Mouse (Mus musculus) ES-Bruce4 (cell line): Measurements from ENCODE around the gene Ing4. TPM values are rescaled to one million over a fixed set of nuclear protein-coding genes. Genes with fewer than 3 reads are reported as not detected.
A peak's percentile ranks its signal among the peaks of the same experiment; 100 is the strongest.

Source experiments
- H3K27ac ChIP-seq: 2 replicates; pipeline ENCODE4 v1.5.1; 2012; ENCODE audit warnings: low read length, inconsistent platforms; ENCODE audit not compliant: insufficient read depth
- H3K27me3 ChIP-seq: 2 replicates; pipeline ENCODE4 v1.6.1; 2012; ENCODE audit warnings: mild to moderate bottlenecking, low read length, inconsistent platforms; ENCODE audit not compliant: control insufficient read depth, poor library complexity, insufficient read depth, severe bottlenecking
- H3K36me3 ChIP-seq: 2 replicates; pipeline ENCODE4 v1.6.1; 2012; ENCODE audit warnings: inconsistent platforms, mild to moderate bottlenecking, low read length, moderate library complexity; ENCODE audit not compliant: control insufficient read depth, poor library complexity, insufficient read depth, severe bottlenecking
- H3K4me1 ChIP-seq: one replicate; pipeline ENCODE4 v1.8.1; 2011; ENCODE audit warnings: low read length; ENCODE audit not compliant: control insufficient read depth, insufficient read depth
- H3K4me3 ChIP-seq: 2 replicates; pipeline ENCODE4 v1.5.1; 2011; ENCODE audit warnings: low read depth, mild to moderate bottlenecking, low read length
- H3K9ac ChIP-seq: 2 replicates; pipeline ENCODE4 v1.6.1; 2012; ENCODE audit warnings: low read depth, mild to moderate bottlenecking, inconsistent platforms; ENCODE audit not compliant: poor library complexity, severe bottlenecking
- H3K9me3 ChIP-seq: replicated peaks from 2 replicates; pipeline ENCODE4 v1.6.1; 2012; ENCODE audit warnings: mild to moderate bottlenecking, low read length, inconsistent platforms; ENCODE audit not compliant: control insufficient read depth, poor library complexity, insufficient read depth, severe bottlenecking
- CTCF ChIP-seq: IDR thresholded peaks from one replicate; pipeline ENCODE4 v1.8.1; 2011; ENCODE audit warnings: low read depth, low read length
- EP300 ChIP-seq: IDR thresholded peaks from 2 replicates; pipeline ENCODE4 v1.6.1; 2011; ENCODE audit warnings: low read depth, low read length; ENCODE audit not compliant: insufficient read depth
- POLR2A ChIP-seq: IDR thresholded peaks from one replicate; pipeline ENCODE4 v1.8.1; 2011; ENCODE audit warnings: low read length; ENCODE audit not compliant: insufficient read depth
- polyA plus RNA-seq: library from polyadenylated mRNA; stranded (reverse); fragments of >200 nt; gene quantifications from 2 replicates; pipeline ENCODE4 v1.2.4, GENCODE M21; 2011; ENCODE audit warnings: low read depth; ENCODE audit not compliant: missing spikeins, insufficient read depth, insufficient read length

Gene Ing4
- polyA plus RNA-seq, 1 experiment = 44.0 TPM

GRCm38 (mm10) chr6:125096279-125096596 lies 56.7 kb downstream of the Ing4 start:
- TF ChIP-seq CTCF = no peak
- TF ChIP-seq EP300 = no peak
- no peak for TF ChIP-seq POLR2A
- Histone ChIP-seq H3K27ac (no peak overlapping the region), H3K9ac (peak overlapping the region; percentile 97), H3K36me3 (peaks cover 24% of the 10 kb centered on the region), H3K4me1 (no peaks in the 10 kb centered on the region), H3K27me3 (no peaks in the 10 kb centered on the region), H3K4me3 (peak overlapping the region; percentile 92), H3K9me3 (no peaks in the 10 kb centered on the region)

DNA sequence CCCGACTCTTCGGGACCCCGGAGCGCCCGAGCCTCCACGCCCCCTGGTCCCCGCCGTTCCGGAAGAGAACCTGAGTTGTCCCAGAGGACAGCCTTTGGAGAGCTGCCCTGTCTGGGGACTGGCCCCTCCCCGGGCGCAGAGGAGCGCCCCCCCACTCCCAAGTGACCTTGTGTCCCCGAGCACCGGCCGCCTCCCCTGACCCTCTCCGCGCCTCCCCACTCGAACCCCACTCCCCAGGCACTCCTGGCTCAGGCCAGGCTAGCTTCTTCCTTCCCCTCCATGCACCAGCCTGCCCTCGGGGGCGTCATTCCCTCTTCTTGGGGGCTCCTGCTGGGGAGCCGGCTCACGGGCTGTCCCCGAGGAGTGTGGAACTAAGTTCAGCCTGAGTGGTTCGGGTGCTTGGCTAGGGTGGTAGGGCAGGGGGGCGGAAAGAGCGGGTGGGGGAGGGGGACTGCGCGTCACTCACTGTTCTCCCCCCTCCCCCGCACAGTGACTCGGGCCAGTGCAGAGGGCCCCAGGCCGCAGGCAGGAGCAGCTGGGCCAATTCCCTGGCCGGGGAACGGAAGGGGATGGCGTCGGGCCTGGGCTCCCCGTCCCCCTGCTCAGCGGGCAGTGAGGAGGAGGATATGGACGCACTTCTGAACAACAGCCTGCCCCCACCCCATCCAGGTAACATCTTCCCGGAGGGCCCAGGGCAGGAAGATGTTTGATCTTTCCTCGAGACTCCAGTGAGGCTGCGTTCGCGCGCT lies 57.2 kb downstream of the Ing4 start:
- no peaks in the 10 kb centered on the region for H3K4me1 ChIP-seq
- H3K9ac ChIP-seq = peak overlapping the region; percentile 97
- H3K27me3 ChIP-seq = no peaks in the 10 kb centered on the region
- H3K27ac ChIP-seq = no peak overlapping the region
- H3K4me3 ChIP-seq = peak overlapping the region; percentile 92
- peaks cover 30% of the 10 kb centered on the region for H3K36me3 ChIP-seq
- no peaks in the 10 kb centered on the region for H3K9me3 ChIP-seq
- TF ChIP-seq CTCF (no peak), POLR2A (no peak), EP300 (no peak)

DNA sequence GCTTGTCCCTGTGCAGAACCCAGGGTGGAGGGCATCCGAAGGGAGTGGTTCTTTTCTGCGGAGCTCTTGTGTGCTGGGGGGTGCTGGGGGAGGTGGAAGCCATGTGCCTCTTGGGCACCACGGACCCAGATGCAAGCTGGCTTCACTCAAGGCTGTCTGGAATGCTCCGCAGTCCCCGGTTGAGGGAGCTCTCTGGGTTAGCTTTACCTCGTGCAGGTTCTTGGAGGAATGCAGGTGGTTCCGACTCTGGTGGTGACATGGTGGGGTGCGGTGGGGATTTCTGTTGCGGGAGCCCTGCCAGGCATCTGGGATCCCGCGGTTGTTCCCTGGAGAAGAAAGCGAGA lies 57.8 kb downstream of the Ing4 start:
- H3K9me3 ChIP-seq = no peaks in the 10 kb centered on the region
- H3K9ac ChIP-seq = peak overlapping the region; percentile 97
- H3K4me3 ChIP-seq = peak overlapping the region; percentile 92
- no peak overlapping the region for H3K27ac ChIP-seq
- H3K36me3 ChIP-seq = peaks cover 34% of the 10 kb centered on the region
- H3K4me1 ChIP-seq = no peaks in the 10 kb centered on the region
- no peaks in the 10 kb centered on the region for H3K27me3 ChIP-seq
- TF ChIP-seq POLR2A = no peak
- TF ChIP-seq EP300 = no peak
- TF ChIP-seq CTCF = no peak

DNA sequence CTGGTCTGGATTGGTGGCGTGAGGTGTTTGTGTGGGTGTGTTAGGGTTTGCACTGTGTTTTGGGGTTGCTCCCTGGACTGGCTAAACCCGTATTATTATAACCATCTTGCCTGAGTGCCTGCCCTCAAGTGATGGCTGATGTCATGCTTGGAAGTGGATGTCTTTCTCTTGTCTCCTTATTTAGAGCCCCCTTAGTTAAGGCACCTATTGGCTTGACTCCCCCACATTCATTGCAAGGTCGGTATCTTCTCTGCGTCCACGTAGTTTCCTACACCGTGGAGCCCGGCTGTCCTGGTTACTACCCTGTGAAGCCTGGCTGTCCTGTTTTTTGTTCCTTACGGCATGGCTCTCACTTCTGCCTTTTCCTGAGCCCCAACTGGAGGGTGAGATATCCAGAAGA lies 58.4 kb downstream of the Ing4 start:
- no peaks in the 10 kb centered on the region for H3K4me1 ChIP-seq
- H3K27ac ChIP-seq = no peak overlapping the region
- peaks cover 40% of the 10 kb centered on the region for H3K36me3 ChIP-seq

GRCm38 (mm10) chr6:125098513-125098912 lies 59.0 kb downstream of the Ing4 start:
- TF ChIP-seq CTCF = no peak
- Histone ChIP-seq H3K4me1 (no peaks in the 10 kb centered on the region), H3K4me3 (no peak overlapping the region), H3K9ac (no peak overlapping the region), H3K36me3 (peaks cover 43% of the 10 kb centered on the region), H3K27me3 (no peaks in the 10 kb centered on the region), H3K27ac (no peak overlapping the region), H3K9me3 (no peaks in the 10 kb centered on the region)

More for the DNA sequence above, 58.4 kb downstream of the Ing4 start:
- H3K27me3 ChIP-seq = no peaks in the 10 kb centered on the region
- peak overlapping the region; percentile 92 for H3K4me3 ChIP-seq
- TF ChIP-seq CTCF (no peak), EP300 (no peak), POLR2A (no peak)
- H3K9ac ChIP-seq = peak overlapping the region; percentile 97
- H3K9me3 ChIP-seq = no peaks in the 10 kb centered on the region

Other genes with a start within 250 kb of the Ing4 start
- 4.6 and 5.4 TPM in 2 replicates for gene Spsb2, start 231.1 kb upstream of the Ing4 start, polyA plus RNA-seq
- 377 and 389 TPM in 2 replicates for gene Tpi1, start 225.5 kb upstream of the Ing4 start, polyA plus RNA-seq
- 80.9 and 85.2 TPM in 2 replicates for gene Usp5, start 210.3 kb upstream of the Ing4 start, polyA plus RNA-seq
- gene Cdca3, start 210.2 kb upstream of the Ing4 start, polyA plus RNA-seq = 162 and 187 TPM in 2 replicates
- not detected in 2 replicates for gene Gnb3, start 199.5 kb upstream of the Ing4 start, polyA plus RNA-seq
- gene P3h3, start 182.0 kb upstream of the Ing4 start, polyA plus RNA-seq = 3.1 and 3.6 TPM in 2 replicates
- gene Gpr162, start 175.8 kb upstream of the Ing4 start, polyA plus RNA-seq = 2.4 and 3.2 TPM in 2 replicates
- gene Cd4, start 151.5 kb upstream of the Ing4 start, polyA plus RNA-seq = not detected in 2 replicates
- gene Lag3, start 128.1 kb upstream of the Ing4 start, polyA plus RNA-seq = 4.0 and 5.9 TPM in 2 replicates
- gene Ptms, start 119.7 kb upstream of the Ing4 start, polyA plus RNA-seq = 382 and 383 TPM in 2 replicates
- gene Mlf2, start 108.4 kb upstream of the Ing4 start, polyA plus RNA-seq = 263 and 294 TPM in 2 replicates
- gene Cops7a, start 74.2 kb upstream of the Ing4 start, polyA plus RNA-seq = 145 and 154 TPM in 2 replicates
- gene Pianp, start 43.1 kb upstream of the Ing4 start, polyA plus RNA-seq = 14.3 and 21.4 TPM in 2 replicates
- gene Zfp384, start 30.6 kb upstream of the Ing4 start, polyA plus RNA-seq = 32.4 and 33.8 TPM in 2 replicates
- 25.3 and 25.7 TPM in 2 replicates for gene Acrbp, start 9.9 kb downstream of the Ing4 start, polyA plus RNA-seq
- 2.5 and 3.7 TPM in 2 replicates for gene Lpar5, start 28.2 kb downstream of the Ing4 start, polyA plus RNA-seq
- gene Chd4, start 56.2 kb downstream of the Ing4 start, polyA plus RNA-seq = 307 and 317 TPM in 2 replicates
- 75.1 and 78.4 TPM in 2 replicates for gene Nop2, start 92.1 kb downstream of the Ing4 start, polyA plus RNA-seq
- 8.3 and 9.9 TPM in 2 replicates for gene Iffo1, start 105.5 kb downstream of the Ing4 start, polyA plus RNA-seq
- 933 and 990 TPM in 2 replicates for gene Gapdh, start 126.7 kb downstream of the Ing4 start, polyA plus RNA-seq
- 383 and 401 TPM in 2 replicates for gene Ncapd2, start 151.9 kb downstream of the Ing4 start, polyA plus RNA-seq
- 113 TPM in 2 replicates for gene Mrpl51, start 152.0 kb downstream of the Ing4 start, polyA plus RNA-seq
- 9.4 and 14.3 TPM in 2 replicates for gene Vamp1, start 175.8 kb downstream of the Ing4 start, polyA plus RNA-seq
- 2.1 and 3.9 TPM in 2 replicates for gene Tapbpl, start 192.1 kb downstream of the Ing4 start, polyA plus RNA-seq
- gene Cd27, start 197.2 kb downstream of the Ing4 start, polyA plus RNA-seq = not detected in 2 replicates
- gene Tuba3a, start 246.3 kb downstream of the Ing4 start, polyA plus RNA-seq = 2.2 and 3.6 TPM in 2 replicates